Mouse (Mus musculus) liver, postnatal 0 days (tissue): ENCODE measurements around the gene Marveld3. TPM values are rescaled to one million over a fixed set of nuclear protein-coding genes. Genes with fewer than 3 reads are reported as not detected.

Source experiments
- ATAC-seq: fragments of 200-750 bp; cut with Nextera tagmentation; 2 replicates; pipeline ENCODE4 v1.8.0; 2017; ENCODE audit warnings: mild to moderate bottlenecking, moderate library complexity
- DNase-seq: peaks from one replicate; pipeline ENCODE4 v3.0.0-alpha.2; 2016
- H3K27ac ChIP-seq: fragments of 300-500 bp; sonication (generic); 2 replicates; pipeline ENCODE4 v1.5.1; 2014; ENCODE audit warnings: antibody characterized with exemption, moderate library complexity, mild to moderate bottlenecking, low read depth
- H3K27me3 ChIP-seq: fragments of 300-500 bp; sonication (generic); 2 replicates; pipeline ENCODE4 v1.6.1; 2014; ENCODE audit warnings: low read length, control low read depth, mixed read lengths; ENCODE audit not compliant: insufficient read depth
- H3K36me3 ChIP-seq: fragments of 300-500 bp; sonication (generic); replicated peaks from 2 replicates; pipeline ENCODE4 v1.6.1; 2014; ENCODE audit warnings: mild to moderate bottlenecking, control low read depth, low read length, moderate library complexity, mixed read lengths; ENCODE audit not compliant: insufficient read depth
- H3K4me1 ChIP-seq: fragments of 300-500 bp; sonication (generic); 2 replicates; pipeline ENCODE4 v1.6.1; 2014; ENCODE audit warnings: antibody characterized with exemption, mild to moderate bottlenecking, control low read depth; ENCODE audit not compliant: insufficient read depth
- H3K4me2 ChIP-seq: fragments of 300-500 bp; sonication (generic); 2 replicates; pipeline ENCODE4 v1.6.1; 2014; ENCODE audit warnings: low read depth, mild to moderate bottlenecking, low read length, moderate library complexity, mixed read lengths
- H3K4me3 ChIP-seq: fragments of 300-500 bp; sonication (generic); 2 replicates; pipeline ENCODE4 v1.5.1; 2014; ENCODE audit warnings: low read depth, low read length
- H3K9ac ChIP-seq: fragments of 300-500 bp; sonication (generic); replicated peaks from 2 replicates; pipeline ENCODE4 v1.6.1; 2014; ENCODE audit warnings: mild to moderate bottlenecking, moderate library complexity
- H3K9me3 ChIP-seq: fragments of 300-500 bp; sonication (generic); 2 replicates; pipeline ENCODE4 v1.6.1; 2016; ENCODE audit warnings: mild to moderate bottlenecking, control low read depth, low read length, mixed read lengths
- CTCF ChIP-seq: sonication (generic); IDR thresholded peaks from 2 replicates; pipeline ENCODE4 v1.5.1; 2016; ENCODE audit warnings: antibody characterized with exemption, low read depth
- EP300 ChIP-seq: IDR thresholded peaks from 2 replicates; pipeline ENCODE4 v1.6.1; 2016; ENCODE audit warnings: antibody characterized with exemption, low read depth, mild to moderate bottlenecking
- WGBS: fragments of 180-500 bp; shearing (Covaris S2); extraction: QIAGEN DNeasy Blood & Tissue Kit; methylation state at CpG from one replicate; pipeline ENCODE4 v1.1.7; 2014; ENCODE audit not compliant: insufficient replicate concordance; 5-methylcytosine and 5-hydroxymethylcytosine counted together
- polyA plus RNA-seq: library from polyadenylated mRNA; unstranded; fragments of >200 nt; fragmentation: Nextera tagmentation; extraction: Ambion mirVana; gene quantifications from 2 replicates; pipeline ENCODE4 v1.2.1, GENCODE M21; 2015

Marveld3 gene
- polyA plus RNA-seq, 1 experiment from 2014 or later, result 0.69 TPM

DNA sequence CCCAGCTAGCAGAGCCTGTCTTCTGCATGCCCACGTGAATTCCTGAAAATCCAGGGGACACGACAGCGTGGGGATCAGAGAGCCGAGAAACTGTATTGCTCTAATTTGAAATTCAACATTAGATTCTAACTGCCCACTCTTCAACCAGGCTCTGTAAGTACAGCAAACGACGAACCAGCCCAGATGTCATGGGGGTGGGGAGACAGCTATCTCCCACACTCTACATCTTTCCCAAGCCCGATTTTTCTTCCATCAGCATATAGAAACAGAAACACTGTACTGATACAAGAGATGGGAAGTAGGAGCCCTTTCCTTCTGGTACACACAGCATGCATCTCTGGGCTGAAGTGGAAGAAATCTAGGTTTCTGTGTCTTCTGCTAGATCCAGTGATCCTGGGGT, 9.8 kb downstream of the Marveld3 start:
- H3K4me3 ChIP-seq, result no peak overlapping the region
- H3K27me3 ChIP-seq, result peaks cover 17% of the 10 kb centered on the region
- H3K9ac ChIP-seq, result no peak overlapping the region
- H3K4me1 ChIP-seq, result peaks cover 4% of the 10 kb centered on the region
- ATAC-seq (no peak), DNase-seq (no peak)
- H3K36me3 ChIP-seq, result no peaks in the 10 kb centered on the region
- H3K4me2 ChIP-seq, result no peak overlapping the region
- H3K27ac ChIP-seq, result no peak overlapping the region
- WGBS, result 64% methylated on average over 7 of the region's 7 CpGs
- no peak for TF ChIP-seq EP300
- no peak for TF ChIP-seq CTCF
- no peaks in the 10 kb centered on the region for H3K9me3 ChIP-seq

DNA sequence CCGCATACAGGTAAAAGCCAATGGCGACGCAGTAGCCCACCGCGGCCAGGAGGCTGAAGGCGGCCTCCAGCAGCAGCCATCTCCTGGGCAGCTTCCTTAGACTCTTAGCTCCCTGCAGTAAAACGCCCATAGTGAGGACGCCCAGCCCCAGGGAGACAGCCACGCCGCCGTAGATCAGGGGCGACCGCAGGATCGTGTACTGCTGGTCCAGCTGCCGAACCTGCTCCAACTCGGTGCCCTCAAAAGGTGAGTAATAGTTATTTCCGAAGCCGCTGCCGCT, 13.8 kb downstream of the Marveld3 start:
- H3K27ac ChIP-seq, result no peak overlapping the region
- no peak overlapping the region for H3K9ac ChIP-seq
- DNase-seq (no peak), ATAC-seq (no peak)
- no peaks in the 10 kb centered on the region for H3K9me3 ChIP-seq
- no peaks in the 10 kb centered on the region; the same call in 1 of the 2 replicates for H3K4me1 ChIP-seq
- TF ChIP-seq CTCF, result no peak
- no peak for TF ChIP-seq EP300
- no peak overlapping the region for H3K4me3 ChIP-seq
- H3K36me3 ChIP-seq, result peaks cover 5% of the 10 kb centered on the region; the same call in 1 of the 2 replicates
- H3K27me3 ChIP-seq, result peaks cover 17% of the 10 kb centered on the region
- 4% methylated on average over 19 of the region's 19 CpGs for WGBS
- H3K4me2 ChIP-seq, result peak overlapping the region; percentile 36

DNA sequence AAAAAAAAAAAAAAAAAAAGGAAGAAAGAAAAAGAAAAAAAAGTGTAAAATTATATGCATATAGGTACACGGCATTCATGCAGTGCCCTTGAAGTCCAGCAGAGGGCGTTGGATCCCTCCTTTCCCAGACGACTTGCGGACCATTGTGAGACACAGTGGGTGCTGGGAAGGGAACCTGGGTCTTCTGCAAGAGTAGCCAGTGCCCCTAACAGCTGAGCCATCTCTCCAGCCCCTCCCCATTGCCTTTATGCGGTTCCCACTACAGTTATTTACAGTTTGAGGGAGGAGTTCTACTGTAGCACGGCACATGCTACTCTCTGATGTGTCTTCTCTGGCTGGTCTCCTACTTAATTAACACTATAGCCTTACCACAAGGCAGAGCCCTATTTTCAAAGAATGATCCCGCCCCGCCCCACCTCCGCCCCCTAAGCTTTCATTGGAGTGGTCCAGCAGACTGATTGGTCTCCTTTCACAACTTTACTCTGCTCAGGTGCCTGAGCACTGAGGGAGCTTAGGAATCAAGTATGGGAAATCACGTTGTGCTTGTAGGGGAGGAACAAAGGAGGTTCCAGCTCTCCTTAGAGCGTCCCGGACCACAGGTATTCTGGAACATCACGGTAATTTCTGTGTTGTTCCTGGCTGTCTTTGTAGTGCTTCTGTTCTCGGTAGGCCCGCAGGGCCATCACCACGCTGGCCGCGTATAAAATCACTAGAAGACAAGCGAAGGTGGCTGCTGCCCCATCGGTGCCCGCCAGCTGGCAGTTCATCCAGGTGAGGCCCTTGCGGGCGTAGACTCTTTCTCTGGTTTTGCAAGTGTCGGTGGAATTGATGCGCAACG, 14.3 kb downstream of the Marveld3 start:
- WGBS, result 3% methylated on average over 26 of the region's 26 CpGs
- peaks cover 5% of the 10 kb centered on the region; the same call in 1 of the 2 replicates for H3K36me3 ChIP-seq
- no peak overlapping the region for H3K9ac ChIP-seq
- H3K4me3 ChIP-seq, result no peak overlapping the region
- DNase-seq (no peak), ATAC-seq (no peak)
- no peak overlapping the region for H3K27ac ChIP-seq
- H3K4me1 ChIP-seq, result no peaks in the 10 kb centered on the region; the same call in 1 of the 2 replicates
- peak; percentile 72 for TF ChIP-seq CTCF
- no peak for TF ChIP-seq EP300
- H3K27me3 ChIP-seq, result peaks cover 17% of the 10 kb centered on the region
- no peaks in the 10 kb centered on the region for H3K9me3 ChIP-seq
- H3K4me2 ChIP-seq, result peak overlapping the region; percentile 36

DNA sequence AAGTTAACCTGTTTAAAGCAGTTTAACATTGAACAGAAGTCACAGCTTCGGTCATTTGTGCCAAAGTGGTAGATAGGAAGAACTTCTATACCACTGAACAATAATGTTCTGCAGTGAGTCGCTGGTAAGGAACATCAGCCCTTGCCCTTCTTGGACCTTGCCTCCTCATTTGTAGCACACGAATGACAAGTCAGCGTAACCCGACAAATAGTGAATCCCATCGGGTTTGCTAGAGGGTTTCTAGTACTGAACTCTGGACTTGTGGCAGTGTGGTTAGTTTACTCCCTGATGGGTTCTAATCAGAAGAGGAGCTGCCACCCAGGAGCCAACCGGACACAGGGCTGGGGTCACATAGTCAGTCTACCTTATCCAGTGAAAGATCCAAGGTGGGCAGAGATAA, 15.7 kb downstream of the Marveld3 start:
- no peak for ATAC-seq
- peaks cover 17% of the 10 kb centered on the region for H3K27me3 ChIP-seq
- TF ChIP-seq EP300 (no peak), CTCF (no peak)

GRCm38 (mm10) chr8:109945694-109946093, 16.3 kb downstream of the Marveld3 start:
- Histone ChIP-seq H3K4me1 (no peaks in the 10 kb centered on the region; the same call in 1 of the 2 replicates), H3K4me3 (no peak overlapping the region), H3K27ac (no peak overlapping the region), H3K9ac (no peak overlapping the region), H3K9me3 (no peaks in the 10 kb centered on the region), H3K36me3 (peaks cover 12% of the 10 kb centered on the region), H3K27me3 (peaks cover 17% of the 10 kb centered on the region), H3K4me2 (no peak overlapping the region)
- 81% methylated on average over 7 of the region's 7 CpGs for WGBS
- no peak for DNase-seq
- no peak for TF ChIP-seq CTCF
- ATAC-seq, result no peak

More for the DNA sequence above, 15.7 kb downstream of the Marveld3 start:
- H3K4me1 ChIP-seq, result no peaks in the 10 kb centered on the region; the same call in 1 of the 2 replicates
- H3K9ac ChIP-seq, result no peak overlapping the region
- no peak for DNase-seq
- 86% methylated on average over 7 of the region's 7 CpGs for WGBS
- H3K9me3 ChIP-seq, result no peaks in the 10 kb centered on the region
- H3K36me3 ChIP-seq, result peaks cover 6% of the 10 kb centered on the region; the same call in 1 of the 2 replicates
- no peak overlapping the region for H3K4me3 ChIP-seq
- no peak overlapping the region for H3K27ac ChIP-seq
- H3K4me2 ChIP-seq, result no peak overlapping the region

DNA sequence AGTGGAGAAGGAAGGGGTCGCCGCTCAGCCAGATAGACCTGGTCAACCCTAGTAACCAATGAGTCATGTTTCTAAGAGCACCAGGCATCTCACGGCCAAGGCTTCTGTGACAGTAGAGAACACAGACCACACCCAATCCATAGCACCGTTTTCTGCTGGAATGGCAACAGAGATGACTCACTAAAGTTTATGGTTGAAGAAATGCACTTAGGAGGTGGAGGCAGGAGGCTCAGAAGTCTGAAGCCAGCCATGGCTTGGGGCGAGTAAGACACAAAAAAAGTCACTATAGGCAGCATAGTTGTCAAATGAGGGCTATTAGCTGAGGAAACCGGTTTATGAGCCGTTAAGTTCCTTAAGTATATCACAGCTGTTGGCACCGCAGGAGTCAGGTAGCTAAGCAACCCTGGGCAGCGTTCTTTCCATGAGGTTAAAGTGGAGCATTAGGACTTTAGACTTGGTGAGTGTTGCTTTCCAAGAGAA, 16.8 kb downstream of the Marveld3 start:
- peaks cover 17% of the 10 kb centered on the region for H3K27me3 ChIP-seq
- no peaks in the 10 kb centered on the region; the same call in 1 of the 2 replicates for H3K4me1 ChIP-seq
- WGBS, result 69% methylated on average over 9 of the region's 9 CpGs
- no peak overlapping the region for H3K9ac ChIP-seq
- no peak overlapping the region for H3K27ac ChIP-seq
- H3K4me3 ChIP-seq, result no peak overlapping the region
- TF ChIP-seq EP300 (no peak), CTCF (no peak)
- no peak for DNase-seq
- peaks cover 17% of the 10 kb centered on the region for H3K36me3 ChIP-seq
- no peak overlapping the region for H3K4me2 ChIP-seq
- H3K9me3 ChIP-seq, result no peaks in the 10 kb centered on the region
- no peak for ATAC-seq
